Mouse (Mus musculus) CD4-positive helper T cell, adult 2 months (primary cell): ENCODE data around the gene Pigc.

Experiments
- DNase-seq: peaks from one replicate; pipeline ENCODE4 v3.0.0-alpha.2; 2012; ENCODE audit warnings: low read depth, missing footprints, low spot score

Pigc gene

GRCm38 (mm10) chr1:162008208-162008607, 39.2 kb downstream of the Pigc start:
- DNase-seq, result no peak

- no peak for DNase-seq
These were observed 39.7 kb downstream of the Pigc start for GRCm38 (mm10) chr1:162008631-162009067.

DNA sequence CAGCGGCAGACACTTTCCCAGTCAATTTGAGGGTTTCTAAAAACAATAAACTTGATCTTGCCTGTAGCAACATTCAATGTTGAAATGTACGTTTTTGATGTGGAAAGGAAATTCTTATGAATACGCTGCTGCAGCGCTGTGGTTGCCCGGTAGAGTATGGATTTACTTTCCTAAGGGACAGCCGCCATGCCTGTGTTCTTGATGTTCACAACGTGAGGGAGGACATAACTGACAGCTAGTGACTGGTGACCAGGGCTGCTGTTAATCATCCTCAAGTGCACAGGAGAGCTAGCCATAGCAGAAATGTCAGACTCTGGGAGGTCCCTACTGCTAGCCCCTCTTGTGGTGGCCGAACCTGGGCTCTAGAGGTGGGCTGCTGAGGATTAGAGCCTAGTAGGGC, 40.1 kb downstream of the Pigc start:
- no peak for DNase-seq

DNA sequence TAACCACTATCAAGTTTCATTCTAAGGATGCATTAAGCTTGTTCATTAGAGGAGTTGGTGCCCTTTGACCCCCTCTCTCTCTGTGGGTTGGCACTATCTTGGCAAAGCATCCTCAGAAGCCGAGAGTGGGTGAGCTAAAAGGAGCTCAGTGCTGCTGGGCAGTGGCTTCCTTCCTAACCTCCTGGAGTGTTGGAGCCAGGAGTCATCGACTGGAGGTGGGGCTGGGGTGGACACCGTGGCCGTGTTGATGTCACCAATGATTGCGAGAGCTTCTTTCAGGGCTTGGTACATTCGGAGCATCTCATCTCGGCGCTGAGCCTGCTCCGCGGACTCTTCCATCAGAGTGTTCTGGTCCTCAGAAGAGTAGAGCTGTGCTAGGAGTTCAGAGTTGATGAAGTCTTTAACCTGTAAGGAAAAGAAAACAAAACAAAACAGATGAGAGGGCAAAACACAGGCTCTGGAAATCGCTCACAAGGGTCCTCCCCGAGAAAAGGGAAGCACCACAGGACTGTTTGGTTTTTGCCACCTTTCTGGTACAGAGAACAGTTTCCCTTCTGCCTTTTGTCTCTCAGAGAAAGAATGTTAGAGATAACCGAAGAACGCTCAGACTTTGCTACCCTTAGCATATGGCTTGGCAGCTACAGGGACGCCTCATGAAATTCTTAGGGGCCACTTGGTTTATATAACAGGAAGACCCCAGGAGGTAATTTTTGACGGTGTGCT, 42.7 kb downstream of the Pigc start:
- no peak for DNase-seq

GRCm38 (mm10) chr1:162013561-162013960, 44.6 kb downstream of the Pigc start:
- no peak for DNase-seq

- DNase-seq, result no peak
These were observed 46.4 kb downstream of the Pigc start for GRCm38 (mm10) chr1:162015247-162015862.

- no peak for DNase-seq
These were observed 48.0 kb downstream of the Pigc start for GRCm38 (mm10) chr1:162016982-162017381.

DNA sequence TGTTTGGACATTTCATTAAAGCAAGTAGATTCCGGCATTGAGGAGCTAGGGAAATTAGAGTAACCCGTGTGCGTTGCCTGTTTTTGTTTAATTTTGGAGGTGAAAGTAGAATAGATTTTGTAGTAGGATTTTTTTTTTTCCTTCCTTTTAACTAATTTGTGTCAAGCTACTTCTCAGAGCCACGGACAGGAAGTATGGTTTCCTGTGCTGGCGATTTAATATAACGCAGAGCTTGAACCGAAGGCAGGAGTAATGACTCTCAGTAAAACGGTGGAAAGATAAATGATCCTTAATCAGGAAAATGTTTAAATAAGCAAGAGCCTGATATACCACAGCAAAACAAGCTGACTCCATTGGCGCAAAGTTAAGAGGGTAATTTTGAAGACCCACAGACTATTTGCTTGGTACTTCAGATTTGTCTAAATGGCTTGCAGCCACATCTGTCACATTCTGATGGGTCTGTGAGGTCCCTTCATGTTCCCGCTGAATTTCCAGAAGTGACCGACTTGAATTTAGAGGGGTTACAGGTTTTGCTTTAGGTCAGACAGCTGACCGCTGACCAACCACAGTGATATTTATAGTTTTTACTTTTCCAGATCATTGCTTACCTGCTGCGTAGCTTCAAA, 49.1 kb downstream of the Pigc start:
- no peak for DNase-seq

- no peak for DNase-seq
These were observed 49.6 kb downstream of the Pigc start for GRCm38 (mm10) chr1:162018601-162018977.

GRCm38 (mm10) chr1:162020303-162020731, 51.3 kb downstream of the Pigc start:
- no peak for DNase-seq

DNA sequence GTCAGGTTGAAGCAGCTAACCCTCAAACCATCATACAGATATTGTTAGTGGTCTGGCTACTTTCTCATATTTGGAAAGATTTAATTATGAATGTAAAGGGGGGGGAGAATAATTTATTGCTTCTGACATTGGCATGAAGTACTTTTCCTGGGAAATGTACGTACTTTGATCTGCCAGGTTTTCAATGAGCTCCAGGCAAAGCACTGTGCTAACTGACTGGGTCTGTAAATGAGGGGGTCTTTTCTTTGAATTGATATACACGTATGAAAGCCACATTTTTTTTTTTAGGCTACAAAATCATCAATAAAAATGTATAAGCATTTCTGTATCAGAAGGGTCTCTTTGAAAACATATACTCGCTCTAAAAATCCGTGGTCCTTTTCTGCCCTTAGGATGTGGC, 51.8 kb downstream of the Pigc start:
- DNase-seq, result no peak
